Mouse (Mus musculus) colon, adult 2 months (tissue): ENCODE data around the gene Cib3. TPM values are rescaled to one million over a fixed set of nuclear protein-coding genes. Genes with fewer than 3 reads are reported as not detected.

ENCODE experiments used
- polyA plus RNA-seq: library from polyadenylated mRNA; depleted of rRNA; stranded (reverse); fragments of >200 nt; gene quantifications from 2 replicates; pipeline ENCODE4 v1.2.3, GENCODE M21; 2012; rRNA removed

Gene Cib3
- 0.05 and 0.94 TPM in 2 replicates for polyA plus RNA-seq

GRCm38 (mm10) chr8:72212751-72213150 is at the start of gene Cib3:
Gene Cib3, minus strand, starts transcription at chr8:72212837.

GRCm38 (mm10) chr8:72239499-72240402 is 27.1 kb upstream of the Cib3 start, which contains the start of gene Ap1m1:
Gene Ap1m1, plus strand, starts transcription at chr8:72240018.

GRCm38 (mm10) chr8:72219541-72220363 is 7.1 kb upstream of the Cib3 start, which contains the start of gene Fam32a:
Gene Fam32a, plus strand, starts transcription at chr8:72219730.

GRCm38 (mm10) chr8:72213536-72213935 is 899 bp upstream of the Cib3 start, which contains the start of gene Gm11034:
Gene Gm11034, minus strand, starts transcription at chr8:72213636.

GRCm38 (mm10) chr8:72189417-72190214 is 23.0 kb downstream of the Cib3 start, which contains the start of gene Hsh2d:
Gene Hsh2d, plus strand, starts transcription at chr8:72189638.

GRCm38 (mm10) chr8:72160707-72161697 is 51.6 kb downstream of the Cib3 start, which contains the start of gene Rab8a:
Gene Rab8a, plus strand, starts transcription at chr8:72161200.

Other genes starting within 250 kb of the Cib3 start
- 6.7 and 6.8 TPM in 2 replicates for gene Cyp4f18, start 203.2 kb downstream of the Cib3 start, polyA plus RNA-seq
- not detected in 2 replicates for gene Olfr372, start 171.6 kb downstream of the Cib3 start, polyA plus RNA-seq
- not detected in 2 replicates for gene Olfr373, start 129.7 kb downstream of the Cib3 start, polyA plus RNA-seq
- gene Olfr374, start 105.8 kb downstream of the Cib3 start, polyA plus RNA-seq: not detected in 2 replicates
- gene Tpm4, start 77.9 kb downstream of the Cib3 start, polyA plus RNA-seq: 52.1 and 62.6 TPM in 2 replicates
- gene Rab8a, start 51.6 kb downstream of the Cib3 start, polyA plus RNA-seq: 42.3 and 45.7 TPM in 2 replicates
- gene Hsh2d, start 23.2 kb downstream of the Cib3 start, polyA plus RNA-seq: 3.2 and 3.4 TPM in 2 replicates
- not detected in 2 replicates for gene Gm11034, start 799 bp upstream of the Cib3 start, polyA plus RNA-seq
- gene Fam32a, start 6.9 kb upstream of the Cib3 start, polyA plus RNA-seq: 35.7 and 41.7 TPM in 2 replicates
- 32.5 and 36.1 TPM in 2 replicates for gene Ap1m1, start 27.2 kb upstream of the Cib3 start, polyA plus RNA-seq
- 1.2 and 1.7 TPM in 2 replicates for gene Gm10282, start 92.4 kb upstream of the Cib3 start, polyA plus RNA-seq
- 31.4 and 34.8 TPM in 2 replicates for gene Klf2, start 106.2 kb upstream of the Cib3 start, polyA plus RNA-seq
- gene Eps15l1, start 208.6 kb upstream of the Cib3 start, polyA plus RNA-seq: 31.4 and 33.2 TPM in 2 replicates
- 0.15 TPM in 1 of 2 replicates, not detected in the other for gene Calr3, start 231.0 kb upstream of the Cib3 start, polyA plus RNA-seq
- gene 1700030K09Rik, start 231.0 kb upstream of the Cib3 start, polyA plus RNA-seq: 5.4 and 5.9 TPM in 2 replicates